Mouse (Mus musculus): ENCODE results near the gene Brinp3. TPM values are rescaled to one million over a fixed set of nuclear protein-coding genes. Genes with fewer than 3 reads are reported as not detected.

The Brinp3 gene
- polyA plus RNA-seq, 1 experiment from 2014 or later: 0.34 TPM

- Histone ChIP-seq H3K4me3 (replicated peaks) (no peak overlapping the region), H3K4me1 (replicated peaks) (no peaks in the 10 kb centered on the region), H3K9ac (replicated peaks) (no peak overlapping the region), H3K9me3 (no peaks in the 10 kb centered on the region), H3K36me3 (no peaks in the 10 kb centered on the region), H3K27ac (no peak overlapping the region), H3K27me3 (no peaks in the 10 kb centered on the region), H3K4me2 (no peak overlapping the region)
- 78% methylated on average over 6 of the region's 6 CpGs for WGBS
- no peak for ATAC-seq (ENCODE audit: insufficient number of reproducible peaks, insufficient read depth, low FRiP score, low TSS enrichment, low read depth)
Observed at GRCm38 (mm10) chr1:146799986-146800553, 305.5 kb downstream of the Brinp3 start.

GRCm38 (mm10) chr1:146801821-146802220 is 307.3 kb downstream of the Brinp3 start:
- Histone ChIP-seq H3K9ac (replicated peaks) (no peak overlapping the region), H3K27me3 (no peaks in the 10 kb centered on the region), H3K4me1 (replicated peaks) (no peaks in the 10 kb centered on the region), H3K4me2 (no peak overlapping the region), H3K36me3 (no peaks in the 10 kb centered on the region), H3K9me3 (no peaks in the 10 kb centered on the region), H3K27ac (no peak overlapping the region), H3K4me3 (replicated peaks) (no peak overlapping the region)
- 92% methylated on average over 3 of the region's 3 CpGs for WGBS
- ATAC-seq (ENCODE audit: insufficient number of reproducible peaks, insufficient read depth, low FRiP score, low TSS enrichment, low read depth): no peak

- Histone ChIP-seq H3K4me1 (replicated peaks) (no peaks in the 10 kb centered on the region), H3K36me3 (no peaks in the 10 kb centered on the region), H3K27ac (no peak overlapping the region), H3K9ac (replicated peaks) (no peak overlapping the region), H3K4me2 (no peak overlapping the region), H3K9me3 (no peaks in the 10 kb centered on the region), H3K27me3 (no peaks in the 10 kb centered on the region), H3K4me3 (replicated peaks) (no peak overlapping the region)
- 78% methylated on average over 4 of the region's 4 CpGs for WGBS
- ATAC-seq (ENCODE audit: insufficient number of reproducible peaks, insufficient read depth, low FRiP score, low TSS enrichment, low read depth): no peak
Observed at GRCm38 (mm10) chr1:146807765-146808164, 313.2 kb downstream of the Brinp3 start.

GRCm38 (mm10) chr1:146833888-146834287 is 339.3 kb downstream of the Brinp3 start:
- WGBS: 15% methylated on average over 1 of the region's 1 CpGs
- no peak for ATAC-seq (ENCODE audit: insufficient number of reproducible peaks, insufficient read depth, low FRiP score, low TSS enrichment, low read depth)

GRCm38 (mm10) chr1:146844087-146844486 is 349.5 kb downstream of the Brinp3 start:
- 77% methylated on average over 2 of the region's 2 CpGs for WGBS
- Histone ChIP-seq H3K4me1 (replicated peaks) (no peaks in the 10 kb centered on the region), H3K27me3 (no peaks in the 10 kb centered on the region), H3K9me3 (no peaks in the 10 kb centered on the region), H3K36me3 (no peaks in the 10 kb centered on the region), H3K9ac (replicated peaks) (no peak overlapping the region), H3K4me2 (no peak overlapping the region), H3K4me3 (replicated peaks) (no peak overlapping the region), H3K27ac (no peak overlapping the region)
- no peak for ATAC-seq (ENCODE audit: insufficient number of reproducible peaks, insufficient read depth, low FRiP score, low TSS enrichment, low read depth)

More at GRCm38 (mm10) chr1:146833888-146834287, 339.3 kb downstream of the Brinp3 start:
- Histone ChIP-seq H3K27ac (no peak overlapping the region), H3K27me3 (no peaks in the 10 kb centered on the region), H3K4me3 (replicated peaks) (no peak overlapping the region), H3K9ac (replicated peaks) (no peak overlapping the region), H3K9me3 (no peaks in the 10 kb centered on the region), H3K36me3 (no peaks in the 10 kb centered on the region), H3K4me2 (no peak overlapping the region), H3K4me1 (replicated peaks) (no peaks in the 10 kb centered on the region)

- H3K4me2 ChIP-seq: no peak overlapping the region
- H3K36me3 ChIP-seq: no peaks in the 10 kb centered on the region
- no peaks in the 10 kb centered on the region for H3K4me1 ChIP-seq (replicated peaks)
Observed at GRCm38 (mm10) chr1:146848892-146849291, 354.3 kb downstream of the Brinp3 start.

GRCm38 (mm10) chr1:146850147-146850546 is 355.6 kb downstream of the Brinp3 start:
- Histone ChIP-seq H3K27me3 (no peaks in the 10 kb centered on the region), H3K4me1 (replicated peaks) (no peaks in the 10 kb centered on the region), H3K4me3 (replicated peaks) (no peak overlapping the region), H3K4me2 (no peak overlapping the region), H3K27ac (no peak overlapping the region), H3K9ac (replicated peaks) (no peak overlapping the region), H3K36me3 (no peaks in the 10 kb centered on the region), H3K9me3 (no peaks in the 10 kb centered on the region)
- WGBS: 72% methylated on average over 2 of the region's 2 CpGs
- no peak for ATAC-seq (ENCODE audit: insufficient number of reproducible peaks, insufficient read depth, low FRiP score, low TSS enrichment, low read depth)

More at GRCm38 (mm10) chr1:146848892-146849291, 354.3 kb downstream of the Brinp3 start:
- 89% methylated on average over 3 of the region's 3 CpGs for WGBS
- H3K27me3 ChIP-seq: no peaks in the 10 kb centered on the region
- no peak for ATAC-seq (ENCODE audit: insufficient number of reproducible peaks, insufficient read depth, low FRiP score, low TSS enrichment, low read depth)
- no peak overlapping the region for H3K9ac ChIP-seq (replicated peaks)
- no peak overlapping the region for H3K4me3 ChIP-seq (replicated peaks)
- no peaks in the 10 kb centered on the region for H3K9me3 ChIP-seq
- H3K27ac ChIP-seq: no peak overlapping the region

- Histone ChIP-seq H3K36me3 (no peaks in the 10 kb centered on the region), H3K9ac (replicated peaks) (no peak overlapping the region), H3K4me1 (replicated peaks) (no peaks in the 10 kb centered on the region), H3K4me2 (no peak overlapping the region), H3K9me3 (peaks cover 3% of the 10 kb centered on the region; the same call in 1 of the 2 replicates), H3K27me3 (no peaks in the 10 kb centered on the region), H3K4me3 (replicated peaks) (no peak overlapping the region), H3K27ac (no peak overlapping the region)
- no peak for ATAC-seq (ENCODE audit: insufficient number of reproducible peaks, insufficient read depth, low FRiP score, low TSS enrichment, low read depth)
Observed at GRCm38 (mm10) chr1:146898636-146899035, 404.1 kb downstream of the Brinp3 start.

- Histone ChIP-seq H3K9me3 (peaks cover 3% of the 10 kb centered on the region; the same call in 1 of the 2 replicates), H3K4me1 (replicated peaks) (no peaks in the 10 kb centered on the region), H3K27ac (no peak overlapping the region), H3K4me2 (no peak overlapping the region), H3K36me3 (no peaks in the 10 kb centered on the region), H3K4me3 (replicated peaks) (no peak overlapping the region), H3K9ac (replicated peaks) (no peak overlapping the region), H3K27me3 (no peaks in the 10 kb centered on the region)
- WGBS: 85% methylated on average over 9 of the region's 9 CpGs
- ATAC-seq (ENCODE audit: insufficient number of reproducible peaks, insufficient read depth, low FRiP score, low TSS enrichment, low read depth): no peak
Observed at GRCm38 (mm10) chr1:146901691-146902090, 407.1 kb downstream of the Brinp3 start.

GRCm38 (mm10) chr1:146939463-146940389 is 445.2 kb downstream of the Brinp3 start:
- no peaks in the 10 kb centered on the region for H3K36me3 ChIP-seq
- H3K4me3 ChIP-seq (replicated peaks): no peak overlapping the region
- no peak overlapping the region for H3K27ac ChIP-seq
- 78% methylated on average over 6 of the region's 6 CpGs for WGBS
- H3K9me3 ChIP-seq: no peaks in the 10 kb centered on the region
- no peak for ATAC-seq (ENCODE audit: insufficient number of reproducible peaks, insufficient read depth, low FRiP score, low TSS enrichment, low read depth)
- H3K9ac ChIP-seq (replicated peaks): no peak overlapping the region
- no peaks in the 10 kb centered on the region for H3K4me1 ChIP-seq (replicated peaks)
- no peak overlapping the region for H3K4me2 ChIP-seq
- H3K27me3 ChIP-seq: no peaks in the 10 kb centered on the region

Data from limb, embryonic 12.5 days (tissue).